Mouse (Mus musculus) liver, postnatal 0 days (tissue): ENCODE measurements around the gene Rpl9-ps6. TPM values are rescaled to one million over a fixed set of nuclear protein-coding genes. Genes with fewer than 3 reads are reported as not detected.
A peak's percentile ranks its signal among the peaks of the same experiment; 100 is the strongest.

ENCODE experiments used
- ATAC-seq: fragments of 200-750 bp; cut with Nextera tagmentation; 2 replicates; pipeline ENCODE4 v1.8.0; 2017; ENCODE audit warnings: mild to moderate bottlenecking, moderate library complexity
- DNase-seq: peaks from one replicate; pipeline ENCODE4 v3.0.0-alpha.2; 2016
- H3K27ac ChIP-seq: fragments of 300-500 bp; sonication (generic); 2 replicates; pipeline ENCODE4 v1.5.1; 2014; ENCODE audit warnings: antibody characterized with exemption, moderate library complexity, mild to moderate bottlenecking, low read depth
- H3K27me3 ChIP-seq: fragments of 300-500 bp; sonication (generic); 2 replicates; pipeline ENCODE4 v1.6.1; 2014; ENCODE audit warnings: low read length, control low read depth, mixed read lengths; ENCODE audit not compliant: insufficient read depth
- H3K36me3 ChIP-seq: fragments of 300-500 bp; sonication (generic); replicated peaks from 2 replicates; pipeline ENCODE4 v1.6.1; 2014; ENCODE audit warnings: mild to moderate bottlenecking, control low read depth, low read length, moderate library complexity, mixed read lengths; ENCODE audit not compliant: insufficient read depth
- H3K4me1 ChIP-seq: fragments of 300-500 bp; sonication (generic); 2 replicates; pipeline ENCODE4 v1.6.1; 2014; ENCODE audit warnings: antibody characterized with exemption, mild to moderate bottlenecking, control low read depth; ENCODE audit not compliant: insufficient read depth
- H3K4me2 ChIP-seq: fragments of 300-500 bp; sonication (generic); 2 replicates; pipeline ENCODE4 v1.6.1; 2014; ENCODE audit warnings: low read depth, mild to moderate bottlenecking, low read length, moderate library complexity, mixed read lengths
- H3K4me3 ChIP-seq: fragments of 300-500 bp; sonication (generic); 2 replicates; pipeline ENCODE4 v1.5.1; 2014; ENCODE audit warnings: low read depth, low read length
- H3K9ac ChIP-seq: fragments of 300-500 bp; sonication (generic); replicated peaks from 2 replicates; pipeline ENCODE4 v1.6.1; 2014; ENCODE audit warnings: mild to moderate bottlenecking, moderate library complexity
- H3K9me3 ChIP-seq: fragments of 300-500 bp; sonication (generic); 2 replicates; pipeline ENCODE4 v1.6.1; 2016; ENCODE audit warnings: mild to moderate bottlenecking, control low read depth, low read length, mixed read lengths
- CTCF ChIP-seq: sonication (generic); IDR thresholded peaks from 2 replicates; pipeline ENCODE4 v1.5.1; 2016; ENCODE audit warnings: antibody characterized with exemption, low read depth
- EP300 ChIP-seq: IDR thresholded peaks from 2 replicates; pipeline ENCODE4 v1.6.1; 2016; ENCODE audit warnings: antibody characterized with exemption, low read depth, mild to moderate bottlenecking
- WGBS: fragments of 180-500 bp; shearing (Covaris S2); extraction: QIAGEN DNeasy Blood & Tissue Kit; methylation state at CpG from one replicate; pipeline ENCODE4 v1.1.7; 2014; ENCODE audit not compliant: insufficient replicate concordance; 5-methylcytosine and 5-hydroxymethylcytosine counted together
- polyA plus RNA-seq: library from polyadenylated mRNA; unstranded; fragments of >200 nt; fragmentation: Nextera tagmentation; extraction: Ambion mirVana; gene quantifications from 2 replicates; pipeline ENCODE4 v1.2.1, GENCODE M21; 2015

Rpl9-ps6 gene
- polyA plus RNA-seq, 1 experiment from 2014 or later: 73.3 TPM

GRCm38 (mm10) chr19:32441568-32441967 is 24.8 kb downstream of the Rpl9-ps6 start:
- 91% methylated on average over 9 of the region's 11 CpGs for WGBS
- Histone ChIP-seq H3K9me3 (no peaks in the 10 kb centered on the region), H3K36me3 (no peaks in the 10 kb centered on the region), H3K27ac (no peak overlapping the region), H3K27me3 (no peaks in the 10 kb centered on the region), H3K9ac (no peak overlapping the region), H3K4me3 (no peak overlapping the region), H3K4me1 (peaks cover 2% of the 10 kb centered on the region; the same call in 1 of the 2 replicates), H3K4me2 (no peak overlapping the region)
- TF ChIP-seq CTCF (peak; percentile 41), EP300 (no peak)
- DNase-seq (no peak), ATAC-seq (no peak)

- no peak overlapping the region for H3K27ac ChIP-seq
- WGBS: 74% methylated on average over 2 of the region's 2 CpGs
- no peaks in the 10 kb centered on the region for H3K9me3 ChIP-seq
These were observed 27.0 kb downstream of the Rpl9-ps6 start for GRCm38 (mm10) chr19:32439356-32439755.

GRCm38 (mm10) chr19:32425856-32426255 is 40.5 kb downstream of the Rpl9-ps6 start:
- no peak overlapping the region for H3K27ac ChIP-seq
- H3K4me1 ChIP-seq: no peaks in the 10 kb centered on the region
- WGBS: 86% methylated on average over 3 of the region's 3 CpGs
- H3K36me3 ChIP-seq: no peaks in the 10 kb centered on the region
- H3K9me3 ChIP-seq: no peaks in the 10 kb centered on the region
- no peaks in the 10 kb centered on the region for H3K27me3 ChIP-seq
- H3K4me3 ChIP-seq: no peak overlapping the region
- no peak for TF ChIP-seq CTCF
- TF ChIP-seq EP300: no peak
- H3K4me2 ChIP-seq: no peak overlapping the region
- H3K9ac ChIP-seq: no peak overlapping the region
- no peak for ATAC-seq
- no peak for DNase-seq

More at GRCm38 (mm10) chr19:32439356-32439755, 27.0 kb downstream of the Rpl9-ps6 start:
- Histone ChIP-seq H3K4me1 (peaks cover 3% of the 10 kb centered on the region; the same call in 1 of the 2 replicates), H3K27me3 (no peaks in the 10 kb centered on the region), H3K4me2 (no peak overlapping the region), H3K9ac (no peak overlapping the region), H3K4me3 (no peak overlapping the region), H3K36me3 (no peaks in the 10 kb centered on the region)
- ATAC-seq (peak; percentile 57), DNase-seq (no peak)
- TF ChIP-seq CTCF: no peak

GRCm38 (mm10) chr19:32424706-32425105 is 41.7 kb downstream of the Rpl9-ps6 start:
- 83% methylated on average over 3 of the region's 3 CpGs for WGBS
- no peak for ATAC-seq
- DNase-seq: no peak
- H3K27ac ChIP-seq: no peak overlapping the region
- TF ChIP-seq CTCF (no peak), EP300 (no peak)
- H3K4me1 ChIP-seq: no peaks in the 10 kb centered on the region
- no peak overlapping the region for H3K4me3 ChIP-seq
- no peaks in the 10 kb centered on the region for H3K36me3 ChIP-seq
- no peaks in the 10 kb centered on the region for H3K27me3 ChIP-seq
- no peak overlapping the region for H3K9ac ChIP-seq
- no peak overlapping the region for H3K4me2 ChIP-seq
- no peaks in the 10 kb centered on the region for H3K9me3 ChIP-seq

- Histone ChIP-seq H3K9me3 (no peaks in the 10 kb centered on the region), H3K4me1 (no peaks in the 10 kb centered on the region), H3K4me3 (no peak overlapping the region), H3K27ac (no peak overlapping the region), H3K27me3 (no peaks in the 10 kb centered on the region), H3K36me3 (no peaks in the 10 kb centered on the region), H3K9ac (no peak overlapping the region), H3K4me2 (no peak overlapping the region)
- no peak for ATAC-seq
- DNase-seq: no peak
- WGBS: 66% methylated on average over 3 of the region's 3 CpGs
- no peak for TF ChIP-seq CTCF
- TF ChIP-seq EP300: no peak
These were observed 47.3 kb downstream of the Rpl9-ps6 start for GRCm38 (mm10) chr19:32419069-32419468.

GRCm38 (mm10) chr19:32416692-32417317 is 49.6 kb downstream of the Rpl9-ps6 start:
- no peaks in the 10 kb centered on the region for H3K27me3 ChIP-seq
- DNase-seq: no peak
- H3K36me3 ChIP-seq: no peaks in the 10 kb centered on the region
- TF ChIP-seq CTCF: no peak
- 0 out of 2 replicates have a peak, but pooled peaks have one; percentile 22 for TF ChIP-seq EP300
- 65% methylated on average over 7 of the region's 7 CpGs for WGBS
- H3K27ac ChIP-seq: no peak overlapping the region
- H3K4me3 ChIP-seq: no peak overlapping the region
- no peaks in the 10 kb centered on the region for H3K4me1 ChIP-seq
- ATAC-seq: no peak
- H3K9me3 ChIP-seq: no peaks in the 10 kb centered on the region
- H3K9ac ChIP-seq: no peak overlapping the region
- H3K4me2 ChIP-seq: no peak overlapping the region

Other genes starting within 250 kb of the Rpl9-ps6 start
- gene Sgms1, start 76.9 kb downstream of the Rpl9-ps6 start, polyA plus RNA-seq: 16.0 and 17.4 TPM in 2 replicates
- gene Minpp1, start 19.2 kb upstream of the Rpl9-ps6 start, polyA plus RNA-seq: 63.7 and 71.9 TPM in 2 replicates
- 29.6 and 35.5 TPM in 2 replicates for gene Papss2, start 129.2 kb upstream of the Rpl9-ps6 start, polyA plus RNA-seq